Mouse (Mus musculus) mature B cell (primary cell): ENCODE data around the gene Sema6c.
"Not testable (repeated sequence)": the region's sequence is repeated elsewhere in the genome, so short reads cannot be mapped to it uniquely, and the experiment has no call there.

ENCODE experiments used
- in situ Hi-C: fragments of 300-500 bp; cut with MboI; formaldehyde crosslinking; loops from 2 replicates; pipeline ENCODE4 v1.14.3; 2019

Gene Sema6c

DNA sequence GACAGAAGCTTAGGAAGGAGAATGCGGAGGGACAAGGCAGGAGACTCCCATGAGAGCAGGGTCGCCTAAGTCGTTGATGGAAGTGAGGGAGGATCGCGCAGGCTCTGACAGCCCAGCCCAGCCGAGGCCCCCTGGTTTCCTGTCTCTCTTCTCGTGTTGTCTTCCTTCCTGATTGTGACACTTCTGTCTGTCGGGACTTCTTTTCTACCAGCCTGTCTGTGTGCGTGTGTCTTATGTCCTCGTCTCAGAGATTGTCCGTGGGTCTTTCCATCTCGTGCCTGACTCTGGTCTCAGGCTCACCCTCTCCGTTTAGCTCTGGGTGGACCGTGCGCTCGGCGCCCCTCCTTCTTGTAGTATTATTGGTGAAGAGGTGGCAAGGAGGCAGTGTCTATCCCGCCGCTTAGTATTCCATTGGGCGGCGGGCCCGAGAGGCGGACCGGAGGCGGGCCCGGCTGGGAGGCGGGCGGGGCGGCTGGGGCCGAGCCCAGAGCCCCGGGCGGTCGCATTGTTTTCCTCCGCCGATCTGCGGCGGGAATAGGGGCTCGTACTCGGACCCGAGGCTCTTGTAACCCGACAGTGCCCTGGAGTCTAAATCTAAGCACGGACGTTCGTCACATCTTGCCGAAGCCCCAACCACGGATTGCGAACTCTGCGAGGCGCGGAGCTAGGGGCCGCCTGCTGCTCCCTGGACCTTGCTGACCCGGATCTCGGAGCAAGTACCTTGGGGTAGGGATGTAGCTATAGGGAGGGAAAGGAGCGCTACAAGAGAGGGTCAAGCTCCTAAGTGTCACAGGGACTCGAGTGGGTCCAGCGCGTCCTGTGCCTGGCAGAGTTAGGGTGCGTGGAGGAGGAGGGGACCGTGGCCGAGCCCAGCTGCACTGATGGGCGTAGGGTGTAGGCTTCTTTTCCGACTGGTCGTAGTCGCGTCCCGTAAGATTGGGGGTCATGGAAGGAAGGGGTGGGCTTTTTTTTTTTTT is at the start of gene Sema6c:
Sema6c (plus strand) TSS at position 471 of the 977 bp plus-strand sequence.
- in situ Hi-C loops: no loop called here

DNA sequence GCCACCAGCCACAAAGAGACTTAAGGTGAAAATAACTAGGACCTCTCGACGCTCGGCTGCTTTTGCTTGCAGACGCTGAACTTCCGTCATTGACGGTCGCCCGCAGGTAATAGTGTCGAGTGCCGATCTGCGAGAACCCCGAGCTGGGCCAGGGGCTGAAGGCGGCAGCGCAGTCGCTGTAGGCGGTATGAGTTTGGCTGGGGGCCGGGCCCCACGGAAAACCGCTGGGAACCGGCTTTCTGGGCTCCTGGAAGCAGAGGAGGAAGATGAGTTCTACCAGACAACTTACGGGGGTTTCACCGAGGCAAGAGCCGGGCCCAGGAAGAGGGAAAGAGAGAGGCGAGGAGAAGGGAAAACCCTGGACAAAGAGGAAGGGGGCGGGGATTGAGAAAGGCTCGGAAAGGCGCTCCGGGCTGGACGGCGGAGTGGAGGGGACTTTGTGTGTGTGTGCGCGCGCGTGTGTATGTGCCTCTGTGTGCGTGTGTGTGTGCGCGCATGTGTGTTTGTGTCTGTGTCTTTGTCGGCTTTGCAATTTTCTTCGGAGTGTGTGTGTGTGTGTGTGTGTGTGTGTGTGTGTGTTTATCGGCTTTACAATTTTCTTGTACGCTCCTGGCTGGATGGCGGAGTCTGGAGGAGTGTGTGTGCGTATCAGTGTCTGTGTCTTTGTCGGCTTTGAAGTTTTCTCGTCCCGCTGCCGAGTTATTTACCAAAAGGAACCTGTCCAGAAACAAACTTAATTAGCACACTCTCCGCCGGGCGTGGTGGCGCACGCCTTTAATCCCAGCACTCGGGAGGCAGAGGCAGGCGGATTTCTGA is 49.1 kb upstream of the Sema6c start, which contains the start of gene Vps72:
Vps72 (plus strand) TSS at position 112 of the 816 bp plus-strand sequence.
- in situ Hi-C loops: no loop called here

- in situ Hi-C loops: no loop called here
Measured at GRCm38 (mm10) chr3:95112760-95113159, 47.5 kb upstream of the Sema6c start.

DNA sequence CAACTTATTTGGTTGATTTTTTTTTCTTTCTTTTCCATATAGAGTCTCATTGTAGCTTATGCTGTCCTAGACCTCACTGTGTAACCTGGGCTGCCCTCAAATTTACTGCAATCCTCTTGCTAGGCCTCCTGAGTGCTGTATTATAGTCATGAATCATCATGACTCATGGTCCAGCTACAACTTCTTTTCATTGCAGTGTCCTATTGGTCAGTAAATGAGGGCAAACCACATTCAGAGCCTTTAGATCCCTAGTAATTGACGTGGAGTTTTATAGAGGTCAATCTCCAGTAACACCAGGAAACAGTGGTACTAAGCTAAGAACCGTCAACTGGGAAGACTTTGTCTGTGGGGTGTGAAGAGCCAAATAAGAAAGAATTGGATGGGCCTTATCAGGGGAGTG is 42.5 kb upstream of the Sema6c start:
- in situ Hi-C loops: no loop called here

DNA sequence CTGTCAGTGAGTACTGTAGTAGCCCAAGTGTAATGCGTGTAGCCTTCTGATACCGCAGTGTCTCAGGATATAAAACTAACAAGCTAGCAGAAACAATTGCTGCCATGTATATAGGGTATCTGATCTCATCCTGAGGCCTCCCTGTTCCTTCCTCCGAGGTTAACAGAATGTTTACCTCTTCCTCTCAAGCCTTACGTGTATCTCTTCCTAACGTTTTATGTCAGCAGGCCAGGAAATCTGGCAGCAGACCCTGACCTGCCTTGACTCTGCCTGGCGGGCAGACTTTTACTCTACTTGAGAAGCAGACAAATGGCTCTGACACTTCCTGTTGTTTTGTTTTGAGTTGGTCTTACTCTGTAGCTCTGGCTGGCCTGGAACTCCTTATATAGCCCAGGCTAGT is 38.7 kb upstream of the Sema6c start:
- in situ Hi-C loops: no loop called here

DNA sequence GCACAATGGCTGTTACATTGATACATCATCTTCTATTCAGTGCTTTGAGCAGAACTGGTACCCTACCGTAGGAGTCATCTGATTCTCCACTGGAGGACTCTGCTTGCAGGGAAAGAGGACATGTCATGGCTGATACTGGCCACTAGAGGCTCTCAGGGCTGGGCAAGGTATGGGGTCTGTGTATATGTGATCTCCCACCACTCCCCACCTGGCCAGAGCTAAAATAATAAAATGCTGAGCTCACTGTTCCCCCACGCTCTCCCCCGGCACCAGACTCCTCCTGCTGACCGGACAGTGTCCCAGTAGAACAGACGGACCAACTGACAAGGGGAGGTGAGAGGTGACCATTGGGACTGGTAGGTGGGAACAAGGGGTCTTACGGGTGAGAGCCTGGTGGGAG is 36.0 kb upstream of the Sema6c start, which contains the start of gene Tmod4:
Tmod4 (plus strand) TSS at position 231 of the 400 bp plus-strand sequence.
- in situ Hi-C loops: no loop called here

DNA sequence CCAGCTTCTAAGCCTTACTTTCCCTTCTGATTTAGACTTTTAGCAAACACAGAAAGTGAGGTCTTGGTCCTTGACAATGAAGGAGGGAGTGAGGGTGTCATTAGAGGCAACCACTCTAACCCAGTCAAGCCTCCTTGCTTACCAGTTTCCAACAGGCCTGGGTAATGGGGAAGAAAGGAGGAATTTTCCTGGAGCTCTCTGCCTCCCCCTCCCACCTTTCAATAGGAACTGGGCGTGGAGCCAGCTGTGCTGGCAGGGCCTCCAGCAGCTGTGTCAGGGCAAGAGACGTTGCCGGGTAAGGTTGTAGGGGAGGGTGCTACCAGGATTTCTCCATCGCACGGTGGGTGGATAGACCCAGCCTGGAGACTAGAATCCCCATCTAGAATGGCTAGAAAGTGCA is 35.3 kb upstream of the Sema6c start:
- in situ Hi-C loops: no loop called here

GRCm38 (mm10) chr3:95129226-95129651 is 31.0 kb upstream of the Sema6c start:
- in situ Hi-C loops: no loop called here

GRCm38 (mm10) chr3:95130081-95130480 is 30.2 kb upstream of the Sema6c start:
- in situ Hi-C loops: no loop called here

- in situ Hi-C loops: not testable (repeated sequence)
Measured at GRCm38 (mm10) chr3:95132389-95132788, 27.9 kb upstream of the Sema6c start.

- in situ Hi-C loops: no loop called here
Measured at GRCm38 (mm10) chr3:95133176-95133575, 27.1 kb upstream of the Sema6c start.

GRCm38 (mm10) chr3:95133680-95134101 is 26.6 kb upstream of the Sema6c start, which contains the start of the genes Scnm1 and Lysmd1:
Gene Scnm1 (minus strand): TSS chr3:95134011.
Gene Lysmd1 (plus strand): TSS chr3:95134088.
- in situ Hi-C loops: no loop called here

DNA sequence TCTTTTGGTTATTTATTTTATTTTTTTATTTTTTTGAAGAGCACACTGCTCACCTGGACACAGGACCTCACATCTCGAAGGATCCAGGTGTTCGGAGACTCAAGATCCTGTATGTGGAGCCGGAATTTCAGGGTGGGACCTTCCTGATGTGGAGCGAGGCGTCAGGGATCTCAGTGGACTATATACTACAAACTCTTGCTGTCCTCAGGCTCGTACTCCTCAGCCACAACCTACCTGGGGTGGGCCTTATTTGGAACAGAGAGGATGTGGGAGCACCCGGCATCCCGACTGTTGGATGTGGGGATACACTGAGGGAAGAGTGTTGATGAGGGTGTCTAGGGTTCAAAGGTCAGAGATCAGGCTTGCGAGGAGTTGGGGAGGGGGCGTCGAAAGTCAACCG is 26.1 kb upstream of the Sema6c start:
- in situ Hi-C loops: not testable (repeated sequence)

DNA sequence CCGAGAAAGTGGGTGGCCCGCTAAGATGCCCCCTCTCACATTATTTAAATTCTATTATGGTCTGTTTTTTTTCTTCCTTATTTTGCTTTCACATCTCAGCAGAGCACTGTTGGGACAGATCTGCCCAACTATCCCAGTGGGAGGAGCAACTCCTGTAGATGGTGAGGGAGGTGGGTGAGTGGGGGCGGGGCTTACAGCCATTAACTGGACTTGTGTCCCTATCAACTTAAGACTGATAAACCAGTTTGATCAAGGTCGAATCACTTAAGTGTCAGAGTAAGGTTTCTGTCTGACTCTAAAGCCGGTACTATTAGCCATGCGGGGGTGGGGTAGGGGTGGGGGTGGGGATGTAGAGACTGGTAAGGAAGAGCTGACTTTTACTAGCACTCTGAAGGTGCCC is 25.2 kb upstream of the Sema6c start:
- in situ Hi-C loops: no loop called here

DNA sequence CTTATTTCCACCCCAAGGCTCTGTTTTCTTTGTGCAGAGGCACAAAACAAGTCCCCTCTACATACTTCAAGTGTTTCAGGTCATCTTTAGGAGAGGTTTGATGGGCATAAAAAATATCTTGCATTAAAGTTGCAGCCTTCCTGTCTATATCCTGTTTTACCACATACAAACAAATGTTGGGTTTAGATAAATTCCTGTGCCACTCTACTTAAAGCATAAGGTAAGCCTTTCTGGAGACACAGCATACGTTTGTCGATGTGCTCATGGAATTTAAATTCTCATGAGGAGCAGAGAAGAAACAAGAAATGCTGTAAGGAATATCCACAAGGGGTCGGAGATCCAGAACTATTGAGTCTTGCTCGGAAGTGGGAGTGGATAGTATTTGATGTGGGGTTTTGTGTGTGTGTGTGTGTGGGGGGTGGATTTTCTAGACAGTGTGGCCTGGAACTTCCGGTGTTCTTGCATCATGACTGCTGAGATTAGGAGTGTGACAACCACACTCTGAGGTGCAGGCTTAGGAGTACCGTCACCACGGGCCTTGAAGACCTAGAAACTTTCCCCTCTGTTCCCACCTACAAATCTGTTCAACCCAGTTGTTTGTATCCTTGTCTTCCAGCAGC is 24.7 kb upstream of the Sema6c start:
- in situ Hi-C loops: no loop called here

GRCm38 (mm10) chr3:95136336-95136735 is 23.9 kb upstream of the Sema6c start:
- in situ Hi-C loops: no loop called here

DNA sequence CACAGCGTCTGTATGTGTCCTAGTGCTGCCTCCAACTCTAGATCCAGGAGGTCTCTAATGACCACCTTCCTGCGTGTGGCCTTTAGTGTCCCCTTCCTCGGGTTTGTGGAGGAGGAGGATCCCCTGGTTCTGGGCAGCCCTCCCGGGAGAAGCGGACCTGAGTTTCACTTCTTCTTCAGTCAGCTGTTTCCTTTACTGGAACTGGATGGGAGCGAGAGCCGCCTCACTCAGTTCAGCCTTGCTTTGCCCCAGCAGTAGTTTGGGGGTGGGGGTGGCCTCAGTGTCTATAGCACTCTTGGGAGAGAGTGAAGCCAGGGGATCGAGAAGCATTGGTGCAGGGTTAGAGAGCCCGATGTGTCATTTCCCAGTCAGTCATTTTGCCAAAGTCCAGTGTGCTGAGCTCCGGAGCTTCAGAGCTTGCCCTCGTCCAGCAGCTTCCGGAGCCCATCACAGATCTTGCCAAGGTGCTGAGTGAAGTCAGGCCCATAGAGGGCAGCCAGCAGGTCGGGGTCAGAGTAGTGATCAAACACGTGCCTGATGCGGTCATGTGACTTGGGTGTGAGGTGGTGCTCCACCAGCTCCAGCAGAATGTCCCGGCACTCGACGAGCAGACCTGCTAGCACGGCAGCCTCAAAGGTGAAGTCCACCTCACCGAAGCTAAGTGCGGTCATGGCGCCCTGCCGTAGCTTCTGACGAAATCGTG is 20.5 kb upstream of the Sema6c start:
- in situ Hi-C loops: no loop called here

GRCm38 (mm10) chr3:95140289-95140595 is 20.0 kb upstream of the Sema6c start:
- in situ Hi-C loops: no loop called here

- in situ Hi-C loops: no loop called here
Measured at GRCm38 (mm10) chr3:95140795-95141194, 19.5 kb upstream of the Sema6c start.

DNA sequence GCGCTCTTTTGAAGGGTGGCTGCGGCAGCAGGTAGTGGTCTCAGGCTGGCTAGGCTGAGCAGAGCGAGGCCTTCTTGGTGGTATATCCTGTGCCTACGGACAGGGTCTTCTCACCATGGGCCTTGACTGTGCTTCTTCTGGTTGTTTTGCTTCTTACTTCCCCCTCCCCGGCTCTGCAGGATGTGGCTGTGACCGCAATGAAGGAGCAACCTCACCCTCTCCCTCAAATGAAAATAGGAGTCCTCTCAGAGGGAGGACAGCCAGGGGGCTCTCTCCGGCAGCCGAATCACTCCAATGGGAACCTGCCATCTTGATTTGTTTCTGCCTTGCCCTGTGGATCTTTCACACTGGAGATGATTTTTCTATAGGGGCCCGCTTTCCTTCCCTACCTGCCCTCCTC is 18.8 kb upstream of the Sema6c start:
- in situ Hi-C loops: no loop called here

DNA sequence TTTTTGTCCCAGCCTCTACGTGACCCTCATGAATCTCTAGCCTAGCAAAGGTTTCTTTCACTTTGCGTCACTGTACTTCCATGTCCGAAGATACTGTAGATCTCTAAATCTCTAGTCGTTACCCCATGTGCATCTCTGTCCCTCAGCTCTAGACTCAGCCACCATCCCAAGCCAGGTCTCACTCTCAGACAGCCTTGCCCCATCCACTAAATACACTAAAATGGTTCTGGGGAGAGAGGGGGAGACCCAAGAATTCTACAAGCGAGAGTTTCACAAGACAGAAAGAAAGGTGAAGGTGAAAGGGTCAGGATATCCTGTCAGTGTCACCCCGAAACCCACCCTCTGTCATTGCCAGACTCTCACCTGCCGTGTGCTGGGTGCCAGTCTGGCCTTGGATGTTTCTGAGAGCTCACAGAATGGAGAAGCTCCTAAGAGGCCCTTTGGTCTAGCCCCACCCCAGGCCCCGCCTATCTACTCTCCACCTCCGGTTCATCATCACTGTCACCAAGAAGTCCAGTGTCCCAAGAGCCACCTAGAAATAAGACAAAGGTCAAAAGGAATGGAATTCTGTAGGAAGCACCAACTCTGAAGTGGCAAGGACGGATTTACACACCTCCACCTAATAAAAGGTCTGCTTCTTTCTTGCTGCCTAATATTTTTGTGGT is 18.2 kb upstream of the Sema6c start, which contains the start of gene Tnfaip8l2:
Tnfaip8l2 (minus strand) TSS at position 409 of the 665 bp plus-strand sequence.
- in situ Hi-C loops: no loop called here
